Mouse (Mus musculus): Measurements from ENCODE around the gene Cxcr2. TPM values are rescaled to one million over a fixed set of nuclear protein-coding genes. Genes with fewer than 3 reads are reported as not detected.
A peak's percentile ranks its signal among the peaks of the same experiment; 100 is the strongest.

Cxcr2 gene
- total RNA-seq, 2 experiments from 2014 or later = 0.13 TPM; not detected in 1

DNA sequence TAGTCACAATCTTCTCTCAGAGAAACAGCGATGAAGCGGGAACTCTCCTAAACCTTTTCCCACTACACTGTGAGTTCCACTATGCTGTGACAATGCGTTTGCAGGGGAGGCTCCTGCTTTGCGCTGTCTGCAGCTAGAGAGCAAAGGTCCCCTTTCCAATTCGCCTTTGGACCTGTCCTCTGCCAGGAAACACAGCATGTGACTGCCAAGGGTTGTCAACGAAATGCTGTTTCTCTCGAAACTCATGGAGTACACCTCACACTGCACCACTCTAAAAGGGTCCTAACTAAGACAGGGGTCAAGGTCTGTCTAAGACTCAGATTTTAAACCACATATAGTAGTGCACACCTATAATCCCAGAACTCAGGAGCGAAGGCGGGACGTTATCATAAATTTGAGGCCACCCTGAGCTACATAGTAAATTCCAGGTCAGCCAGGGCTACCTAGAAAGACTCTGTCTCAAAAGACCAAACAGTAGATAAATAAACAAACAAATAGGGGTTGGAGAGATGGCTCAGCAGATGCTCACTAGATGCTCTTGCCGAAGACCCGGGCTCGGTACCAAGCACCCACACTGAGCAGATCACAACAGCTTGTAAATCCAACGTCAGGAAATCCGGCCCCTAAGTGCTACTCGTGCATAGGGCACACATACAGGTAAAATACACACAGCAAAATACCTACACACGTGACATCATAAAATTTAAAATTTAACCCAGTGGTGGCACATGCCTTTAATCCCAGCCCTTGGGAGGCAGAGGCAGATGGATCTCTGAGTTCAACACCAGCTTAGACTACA is 43.0 kb downstream of the Cxcr2 start:
- no peak for DNase-seq (ENCODE audit: low spot score in 2 of 2)

DNA sequence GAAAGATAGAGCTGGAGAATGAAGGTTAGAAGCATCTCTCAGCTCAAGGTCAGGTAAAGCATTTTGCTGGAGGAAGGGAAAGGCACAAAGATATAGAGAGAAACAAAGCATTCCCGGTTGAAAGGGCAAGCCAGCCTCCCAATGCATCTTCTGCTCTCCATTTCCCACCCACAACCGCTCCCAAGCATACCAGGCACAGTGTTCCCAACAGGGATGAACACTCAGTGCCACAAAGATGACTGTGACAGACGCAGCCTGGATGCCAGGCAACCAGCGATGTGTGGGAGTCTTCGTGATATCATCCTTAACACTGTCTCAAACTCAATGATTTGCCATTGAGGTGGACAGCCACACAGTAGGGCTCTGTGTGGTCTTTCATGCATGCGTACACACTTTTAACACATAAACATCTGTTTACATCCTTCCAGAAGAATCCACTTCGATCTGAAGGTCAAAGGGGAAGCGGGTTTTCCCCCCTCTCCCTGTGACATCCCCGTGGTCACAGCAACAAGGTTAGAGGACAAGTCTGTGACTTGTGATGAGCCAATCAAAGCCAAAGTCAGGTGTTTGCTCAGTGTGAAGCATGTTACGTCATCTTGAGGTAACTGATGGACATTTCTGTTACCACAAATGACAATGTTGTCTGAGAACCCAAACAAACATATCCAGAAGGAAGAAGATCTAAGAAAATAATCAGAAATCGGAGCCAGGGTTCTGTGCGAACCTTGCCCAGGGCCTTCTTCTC is 44.1 kb downstream of the Cxcr2 start:
- no peak for DNase-seq (ENCODE audit: low spot score in 2 of 2)

DNA sequence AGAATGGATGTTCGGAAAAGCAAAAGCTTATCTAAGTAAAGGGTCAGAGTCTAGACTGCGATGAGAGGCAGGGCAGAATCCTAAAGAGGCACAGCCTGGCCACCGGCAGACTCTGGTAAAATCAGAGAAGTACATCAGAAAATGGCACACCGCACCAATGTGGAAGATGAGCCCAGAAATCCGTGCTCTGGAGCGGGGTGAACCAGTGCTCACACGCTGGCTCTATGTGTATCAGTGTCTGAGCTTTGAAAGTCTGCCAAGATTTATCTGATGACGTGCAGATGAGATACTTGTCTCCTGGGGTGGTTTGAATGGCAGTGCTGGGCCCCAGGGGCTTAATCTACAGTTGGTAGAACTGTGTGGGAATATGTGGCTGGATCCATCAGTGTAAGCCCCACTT is 45.3 kb downstream of the Cxcr2 start:
- DNase-seq (ENCODE audit: low spot score in 2 of 2) = no peak

DNA sequence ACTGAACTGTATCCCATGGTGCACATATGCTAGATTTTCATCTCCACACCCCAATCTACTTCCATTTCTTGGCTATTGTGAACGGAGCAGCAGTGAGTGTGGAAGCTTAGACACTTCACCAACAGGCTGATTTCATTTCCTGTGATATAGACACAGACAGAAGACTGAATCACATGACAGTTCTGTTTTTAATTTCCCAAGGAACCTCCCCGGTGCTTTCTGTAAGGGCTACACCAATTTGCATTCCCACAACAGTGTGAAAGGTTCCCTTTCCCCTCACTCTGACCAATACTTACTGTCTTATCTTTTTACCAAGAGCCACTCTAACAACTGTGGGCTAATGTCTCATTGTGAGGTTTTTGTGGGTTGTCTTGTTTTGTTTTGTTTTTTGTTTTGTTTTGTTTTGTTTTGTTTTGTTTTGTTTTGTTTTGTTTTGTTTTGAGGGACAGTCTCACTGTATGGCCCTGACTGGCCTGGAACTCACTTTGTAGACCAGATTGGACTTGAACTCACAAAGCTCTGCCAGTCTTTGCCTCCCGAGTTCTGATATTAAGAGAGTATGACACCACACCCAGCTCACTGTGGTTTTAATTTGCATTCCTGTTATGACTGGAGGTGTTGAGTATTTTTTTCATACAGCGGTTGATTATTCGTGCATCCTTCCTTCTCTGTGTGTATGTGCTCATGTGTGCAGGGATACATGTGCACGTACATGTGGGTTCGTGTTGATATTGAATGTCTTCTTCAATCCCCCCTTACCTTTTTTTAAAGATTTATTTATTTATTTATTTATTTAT is 47.5 kb downstream of the Cxcr2 start:
- DNase-seq (ENCODE audit: low spot score in 2 of 2) = no peak

DNA sequence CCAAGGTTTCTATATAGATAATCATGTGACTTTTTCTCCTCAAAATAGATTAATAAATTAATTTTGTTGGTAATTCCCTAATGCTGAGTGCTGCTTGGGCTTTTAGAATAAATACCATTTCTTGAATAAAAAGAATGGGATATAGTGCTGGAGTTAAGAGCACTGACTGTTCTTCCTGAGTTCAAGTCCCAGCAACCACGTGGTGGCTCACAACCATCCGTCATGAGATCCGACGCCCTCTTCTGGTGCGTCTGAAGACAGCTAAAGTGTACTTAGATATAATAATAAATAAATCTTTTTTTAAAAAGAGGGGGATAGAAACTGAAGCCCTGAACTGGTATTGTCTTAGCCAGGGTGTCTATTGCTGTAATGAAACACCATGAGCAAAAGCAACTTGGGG is 49.7 kb downstream of the Cxcr2 start:
- DNase-seq (ENCODE audit: low spot score in 2 of 2) = no peak

DNA sequence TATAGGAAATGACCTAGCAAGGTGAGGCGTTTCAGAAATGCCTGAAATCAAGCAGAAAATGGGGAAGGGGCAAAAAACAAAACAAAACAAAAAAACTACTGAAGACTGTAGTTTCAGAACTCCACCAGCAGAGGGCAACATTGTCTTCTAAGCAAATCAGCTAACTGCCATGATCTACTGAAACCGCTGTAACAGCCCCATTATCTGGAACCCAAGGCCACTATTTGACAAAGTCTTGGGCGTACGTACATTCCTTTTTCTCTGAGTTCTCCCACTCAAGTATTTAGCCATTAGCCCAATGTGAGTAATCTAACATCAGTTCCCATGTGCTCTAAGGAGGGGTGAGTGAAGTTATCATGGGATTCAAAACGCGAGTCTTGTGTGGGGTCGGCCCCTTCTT is 52.1 kb downstream of the Cxcr2 start:
- DNase-seq (ENCODE audit: low spot score in 2 of 2) = peak in 1 of 2 experiments; percentile 5

DNA sequence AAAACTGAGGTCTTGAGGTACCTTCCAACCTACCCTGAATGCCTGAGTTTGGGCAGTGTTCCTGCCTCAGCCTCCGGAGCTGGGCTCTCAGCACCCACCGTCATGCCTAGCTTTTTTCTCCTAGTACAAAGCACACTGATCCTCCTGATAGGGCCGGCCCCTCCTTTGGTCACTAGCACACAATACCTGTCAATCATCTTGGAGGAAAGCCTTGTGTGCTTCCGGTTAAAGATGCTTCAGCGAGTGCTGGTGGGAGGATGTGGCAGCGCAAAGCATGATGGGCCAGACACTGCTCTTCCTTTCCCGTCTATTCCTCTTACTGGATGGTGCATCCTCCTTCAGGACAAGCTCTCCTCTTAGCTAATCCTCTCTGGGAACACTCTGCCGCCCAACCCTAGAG is 52.9 kb downstream of the Cxcr2 start:
- DNase-seq (ENCODE audit: low spot score in 2 of 2) = no peak

DNA sequence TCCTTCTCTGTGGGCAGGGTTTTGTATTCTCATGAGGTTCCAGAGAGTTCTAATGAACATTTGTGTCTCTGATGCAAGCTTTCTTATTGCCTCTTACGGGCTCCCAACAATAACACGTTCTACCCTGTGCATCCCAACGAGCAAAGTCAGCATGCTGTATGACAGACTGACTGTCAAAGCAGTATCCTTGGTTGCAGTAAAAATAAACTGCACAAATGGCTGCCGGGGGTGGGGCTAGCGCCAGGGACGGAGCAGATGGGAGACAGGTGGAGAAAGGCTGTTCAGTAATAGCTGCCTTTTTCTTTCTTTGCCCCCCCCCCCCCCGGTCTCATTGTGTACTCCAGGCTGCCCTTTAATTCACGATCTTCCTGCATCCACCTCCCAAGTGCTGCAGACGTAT is 54.1 kb downstream of the Cxcr2 start:
- DNase-seq (ENCODE audit: low spot score in 2 of 2) = no peak

DNA sequence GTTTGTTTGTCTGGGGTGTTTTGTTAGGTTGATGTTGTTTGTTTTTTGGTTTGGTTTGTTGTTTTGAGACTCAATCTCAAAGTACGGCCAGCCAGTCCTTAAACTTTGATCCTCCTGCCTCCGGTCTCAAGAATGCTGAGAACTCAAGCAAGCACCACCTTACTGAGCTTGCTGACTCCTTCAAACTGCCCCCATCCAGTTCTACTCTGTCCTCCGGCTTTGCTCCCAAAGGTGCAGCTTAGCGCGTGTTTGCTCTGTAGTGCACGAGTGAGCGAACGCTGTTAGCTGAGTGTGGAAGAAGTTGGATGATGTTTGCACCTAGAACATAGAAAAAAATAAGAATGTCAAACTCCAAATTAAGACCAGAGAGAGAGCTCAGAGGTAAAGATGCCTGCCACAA is 55.2 kb downstream of the Cxcr2 start:
- no peak for DNase-seq (ENCODE audit: low spot score in 2 of 2)

Small RNA genes lying within 50 kb of the gene (microRNA-seq; reads per million reads assigned to microRNA genes)
- gene Mir1928 (ENCODE audit: borderline number of aligned reads in 2 of 2) = 0 reads per million in 2 experiments

Other genes starting within 250 kb of the Cxcr2 start
- 100 to 1,000 TPM; 389 to 450 TPM for gene Tns1, start 29.5 kb upstream of the Cxcr2 start, total RNA-seq (2021)
- 1 to 10 TPM; 1.3 to 2.0 TPM for gene Rufy4, start 28.4 kb upstream of the Cxcr2 start, total RNA-seq (2021)
- not detected for gene Cxcr1, start 40.6 kb downstream of the Cxcr2 start, total RNA-seq (2021)
- gene Arpc2, start 82.1 kb downstream of the Cxcr2 start, total RNA-seq (2021) = 100 to 1,000 TPM; 174 to 191 TPM
- gene Gpbar1, start 124.6 kb downstream of the Cxcr2 start, total RNA-seq (2021) = not detected
- gene Aamp, start 130.7 kb downstream of the Cxcr2 start, total RNA-seq (2021) = 100 to 1,000 TPM; 158 to 197 TPM
- gene Pnkd, start 130.9 kb downstream of the Cxcr2 start, total RNA-seq (2021) = 10 to 100 TPM; 68.2 to 83.0 TPM
- gene Tmbim1, start 151.6 kb downstream of the Cxcr2 start, total RNA-seq (2021) = 100 to 1,000 TPM; 106 to 113 TPM
- gene Catip, start 208.1 kb downstream of the Cxcr2 start, total RNA-seq (2021) = under 1 TPM; 0.33 to 0.35 TPM
- 10 to 100 TPM in 1 of 2 experiments, 1 to 10 TPM in 1; 9.5 to 20.5 TPM for gene Slc11a1, start 221.2 kb downstream of the Cxcr2 start, total RNA-seq (2021)
- 100 to 1,000 TPM; 133 to 136 TPM for gene Ctdsp1, start 237.5 kb downstream of the Cxcr2 start, total RNA-seq (2021)